In genomic region chr4:64000788-64001187, GRCm38 (mm10) we compare ENCODE assay signal across 24 mouse cellular contexts. TPM values are rescaled to one million over a fixed set of nuclear protein-coding genes. Genes with fewer than 3 reads are reported as not detected.
DNase-seq lines count a peak whose midpoint lies in the region; ATAC-seq lines count a peak whose summit lies in the region.
"Had no signal": no experiment of that assay in that cellular context is flagged by ENCODE, and none has a peak within 500 bp of the region (broad histone marks: within the 10 kb centered on the region; RNA-seq: fewer than 3 reads in every experiment).

No protein-coding gene starts in this region.

- no peak overlapping the region for H3K9ac ChIP-seq in kidney, embryonic 16.5 days (replicated peaks; ENCODE audit: low read length)
- H3K9ac ChIP-seq in lung, embryonic 16.5 days (ENCODE audit: low read length): no peak overlapping the region
- H3K9ac ChIP-seq: embryonic facial prominence, embryonic 12.5 days; forebrain, embryonic 13.5 days; forebrain, embryonic 15.5 days; forebrain, postnatal 0 days had no signal

- WGBS in kidney, embryonic 16.5 days: 65% methylated on average over 3 of the region's 3 CpGs
- WGBS in lung, embryonic 16.5 days: 44% methylated on average over 3 of the region's 3 CpGs

- ATAC-seq in kidney, embryonic 16.5 days (ENCODE audit: low FRiP score, low TSS enrichment): no peak; the same call in 1 of the 2 replicates
- peak; percentile 15; the same call in 1 of the 2 replicates for ATAC-seq in lung, embryonic 16.5 days (ENCODE audit: low read depth)
- ATAC-seq: activated CD4-positive, CD25-positive, alpha-beta regulatory T cell, adult 4 months; CD4-positive, CD25-positive, alpha-beta regulatory T cell, adult 4 months; forebrain, embryonic 13.5 days; forebrain, embryonic 15.5 days; forebrain, postnatal 0 days; Patski had no signal

- DNase-seq in adrenal gland, adult 2 months: peak; percentile 21
- no peak for DNase-seq in adrenal gland, postnatal 4 days (ENCODE audit: low spot score in 2 of 2)
- DNase-seq in kidney, postnatal 14 days: no peak
- DNase-seq in lung, adult 18-20 months: no peak
- DNase-seq: adrenal gland, postnatal 10 days; adrenal gland, postnatal 25 days; B cell, adult 2 months; cerebellum, adult 11-12 months; cerebellum, adult 2 months; cerebellum, adult 9-10 months; cerebellum, postnatal 10 days; cerebellum, postnatal 25 days; forebrain, postnatal 0 days had no signal

- H3K36me3 ChIP-seq in kidney, embryonic 16.5 days (ENCODE audit: insufficient read depth, low read length): no peaks in the 10 kb centered on the region
- H3K36me3 ChIP-seq in lung, embryonic 16.5 days (ENCODE audit: control insufficient read depth, insufficient read depth, low read length): no peaks in the 10 kb centered on the region
- H3K36me3 ChIP-seq: embryonic facial prominence, embryonic 10.5 days; forebrain, embryonic 15.5 days; G1E had no signal

- no peaks in the 10 kb centered on the region for H3K9me3 ChIP-seq in kidney, embryonic 16.5 days (ENCODE audit: low read length)
- H3K9me3 ChIP-seq in lung, embryonic 16.5 days (ENCODE audit: control insufficient read depth, low read length): no peaks in the 10 kb centered on the region
- H3K9me3 ChIP-seq: embryonic facial prominence, embryonic 10.5 days; embryonic facial prominence, embryonic 12.5 days; forebrain, embryonic 13.5 days; forebrain, embryonic 15.5 days had no signal

- H3K27ac ChIP-seq in kidney, embryonic 16.5 days (ENCODE audit: low read length): 0 out of 2 replicates have a peak overlapping the region, but pooled peaks have one; percentile 18
- no peak overlapping the region for H3K27ac ChIP-seq in lung, embryonic 16.5 days (ENCODE audit: low read length)
- H3K27ac ChIP-seq: embryonic facial prominence, embryonic 10.5 days; embryonic facial prominence, embryonic 12.5 days; forebrain, embryonic 13.5 days; forebrain, embryonic 15.5 days had no signal

- H3K4me3 ChIP-seq in kidney, embryonic 16.5 days (ENCODE audit: low read length): no peak overlapping the region
- H3K4me3 ChIP-seq in lung, embryonic 16.5 days (ENCODE audit: low read length): no peak overlapping the region
- H3K4me3 ChIP-seq: embryonic facial prominence, embryonic 10.5 days; embryonic facial prominence, embryonic 12.5 days; forebrain, embryonic 13.5 days; forebrain, embryonic 15.5 days had no signal

- H3K4me1 ChIP-seq in kidney, embryonic 16.5 days (ENCODE audit: insufficient read depth, low read length): no peaks in the 10 kb centered on the region; the same call in 1 of the 2 replicates
- peaks cover 9% of the 10 kb centered on the region for H3K4me1 ChIP-seq in lung, embryonic 16.5 days (replicated peaks; ENCODE audit: control insufficient read depth, insufficient read depth, low read length)
- H3K4me1 ChIP-seq: forebrain, embryonic 15.5 days had no signal

- no peaks in the 10 kb centered on the region for H3K27me3 ChIP-seq in kidney, embryonic 16.5 days (ENCODE audit: insufficient read depth, low read length)
- H3K27me3 ChIP-seq in lung, embryonic 16.5 days (ENCODE audit: control insufficient read depth, insufficient read depth, low read depth, low read length): no peaks in the 10 kb centered on the region; the same call in 1 of the 2 replicates
- H3K27me3 ChIP-seq: CH12.LX; embryonic facial prominence, embryonic 12.5 days; forebrain, embryonic 13.5 days; forebrain, embryonic 15.5 days; Patski had no signal

- H3K4me2 ChIP-seq in kidney, embryonic 16.5 days (replicated peaks; ENCODE audit: low read depth, low read length): no peak overlapping the region
- no peak overlapping the region for H3K4me2 ChIP-seq in lung, embryonic 16.5 days (ENCODE audit: low read depth, low read length)
- H3K4me2 ChIP-seq: embryonic facial prominence, embryonic 12.5 days; forebrain, embryonic 13.5 days; forebrain, embryonic 15.5 days had no signal

RNA-seq across cellular contexts. Expression of gene Tnc, which starts 46.0 kb away (rescaled TPM):
- total RNA-seq in adrenal gland, adult 2 months (2021): 1 to 10 TPM; 4.7 to 4.9 TPM
- polyA plus RNA-seq in adrenal gland, adult 2 months (2012; rRNA removed): 2.6 and 4.2 TPM in 2 replicates
- 10 to 100 TPM; 21.3 to 22.9 TPM for total RNA-seq in adrenal gland, postnatal 4 days (2021)
- 21.6 and 23.1 TPM in 2 replicates for polyA plus RNA-seq in kidney, embryonic 16.5 days (2015; fragmentation: Nextera tagmentation; extraction: Ambion mirVana)
- polyA plus RNA-seq in lung, embryonic 16.5 days (2015; fragmentation: Nextera tagmentation; extraction: Ambion mirVana): 41.8 and 45.2 TPM in 2 replicates
- polyA plus RNA-seq: G1E had no signal
